Mouse (Mus musculus) cerebellum, adult 9-11 months (tissue): Measurements from ENCODE around the gene Mrpl14.

ENCODE experiments used
- DNase-seq: peaks from one replicate; pipeline ENCODE4 v3.0.0; 2022

Mrpl14 gene

GRCm38 (mm10) chr17:45686093-45686619, at the start of gene Mrpl14:
Gene Mrpl14, plus strand, starts transcription at chr17:45686322.
- DNase-seq = peak; percentile 88

GRCm38 (mm10) chr17:45638596-45639295, 47.4 kb upstream of the Mrpl14 start:
- no peak for DNase-seq

- DNase-seq = no peak
Observed at GRCm38 (mm10) chr17:45641981-45642380, 44.1 kb upstream of the Mrpl14 start.

GRCm38 (mm10) chr17:45642701-45643100, 43.4 kb upstream of the Mrpl14 start:
- peak; percentile 78 for DNase-seq

- DNase-seq = no peak
Observed at GRCm38 (mm10) chr17:45644185-45644584, 41.9 kb upstream of the Mrpl14 start.

GRCm38 (mm10) chr17:45653233-45653632, 32.9 kb upstream of the Mrpl14 start:
- DNase-seq = no peak

- DNase-seq = peak; percentile 50
Observed at GRCm38 (mm10) chr17:45655820-45656219, 30.3 kb upstream of the Mrpl14 start.

GRCm38 (mm10) chr17:45659225-45659624, 26.9 kb upstream of the Mrpl14 start, which contains the start of gene Capn11:
Gene Capn11, minus strand, starts transcription at chr17:45659325.
- no peak for DNase-seq

GRCm38 (mm10) chr17:45663106-45663919, 22.8 kb upstream of the Mrpl14 start:
- DNase-seq = peak; percentile 82

GRCm38 (mm10) chr17:45664608-45665007, 21.5 kb upstream of the Mrpl14 start:
- no peak for DNase-seq

GRCm38 (mm10) chr17:45666091-45666490, 20.0 kb upstream of the Mrpl14 start:
- DNase-seq = no peak

GRCm38 (mm10) chr17:45667481-45667880, 18.6 kb upstream of the Mrpl14 start:
- no peak for DNase-seq

- no peak for DNase-seq
Observed at GRCm38 (mm10) chr17:45667986-45668385, 18.1 kb upstream of the Mrpl14 start.

GRCm38 (mm10) chr17:45671821-45672220, 14.3 kb upstream of the Mrpl14 start:
- no peak for DNase-seq

GRCm38 (mm10) chr17:45672598-45672997, 13.5 kb upstream of the Mrpl14 start:
- no peak for DNase-seq

- DNase-seq = peak; percentile 51
Observed at GRCm38 (mm10) chr17:45678106-45678505, 8.0 kb upstream of the Mrpl14 start.

GRCm38 (mm10) chr17:45680391-45680980, 5.6 kb upstream of the Mrpl14 start:
- DNase-seq = peak; percentile 74

- DNase-seq = no peak
Observed at GRCm38 (mm10) chr17:45681588-45681987, 4.5 kb upstream of the Mrpl14 start.

GRCm38 (mm10) chr17:45682843-45683242, 3.3 kb upstream of the Mrpl14 start:
- DNase-seq = no peak

GRCm38 (mm10) chr17:45684667-45685131, 1.4 kb upstream of the Mrpl14 start:
- peak; percentile 72 for DNase-seq

GRCm38 (mm10) chr17:45685171-45686092, 690 bp upstream of the Mrpl14 start:
- DNase-seq = no peak

GRCm38 (mm10) chr17:45686716-45687115, 594 bp downstream of the Mrpl14 start, which contains the start of gene Tmem63b:
Gene Tmem63b, minus strand, starts transcription at chr17:45686905.
- DNase-seq = no peak
